Mouse (Mus musculus) hindbrain, embryonic 16.5 days (tissue): Measurements from ENCODE around the gene S100a6. TPM values are rescaled to one million over a fixed set of nuclear protein-coding genes. Genes with fewer than 3 reads are reported as not detected.
A peak's percentile ranks its signal among the peaks of the same experiment; 100 is the strongest.

Source experiments
- ATAC-seq: fragments of 200-750 bp; cut with Nextera tagmentation; 2 replicates; pipeline ENCODE4 v1.8.0; 2017; ENCODE audit warnings: moderate TSS enrichment, moderate library complexity
- H3K27ac ChIP-seq: fragments of 300-500 bp; sonication (generic); 2 replicates; pipeline ENCODE4 v1.5.1; 2014; ENCODE audit warnings: low read depth, mild to moderate bottlenecking, control low read depth, low read length, moderate library complexity
- H3K27me3 ChIP-seq: fragments of 300-500 bp; sonication (generic); replicated peaks from 2 replicates; pipeline ENCODE4 v1.6.1; 2014; ENCODE audit warnings: low read length; ENCODE audit not compliant: control insufficient read depth, insufficient read depth
- H3K36me3 ChIP-seq: fragments of 300-500 bp; sonication (generic); 2 replicates; pipeline ENCODE4 v1.6.1; 2014; ENCODE audit warnings: mild to moderate bottlenecking, low read length, moderate library complexity, mixed read lengths; ENCODE audit not compliant: control insufficient read depth, insufficient read depth
- H3K4me1 ChIP-seq: fragments of 300-500 bp; sonication (generic); 2 replicates; pipeline ENCODE4 v1.6.1; 2014; ENCODE audit warnings: low read depth, low read length; ENCODE audit not compliant: control insufficient read depth, insufficient read depth
- H3K4me2 ChIP-seq: fragments of 300-500 bp; sonication (generic); 2 replicates; pipeline ENCODE4 v1.6.1; 2014; ENCODE audit warnings: mild to moderate bottlenecking, low read length, control low read depth, moderate library complexity
- H3K4me3 ChIP-seq: fragments of 300-500 bp; sonication (generic); 2 replicates; pipeline ENCODE4 v1.5.1; 2014; ENCODE audit warnings: mild to moderate bottlenecking, low read length, control low read depth, moderate library complexity
- H3K9ac ChIP-seq: fragments of 300-500 bp; sonication (generic); 2 replicates; pipeline ENCODE4 v1.6.1; 2014; ENCODE audit warnings: low read depth, mild to moderate bottlenecking, control low read depth, low read length, moderate library complexity
- H3K9me3 ChIP-seq: fragments of 300-500 bp; sonication (generic); 2 replicates; pipeline ENCODE4 v1.6.1; 2014; ENCODE audit warnings: mild to moderate bottlenecking, low read length, moderate library complexity; ENCODE audit not compliant: control insufficient read depth
- WGBS: fragments of 180-500 bp; shearing (Covaris S2); extraction: QIAGEN DNeasy Blood & Tissue Kit; methylation state at CpG from one replicate; pipeline ENCODE4 v1.1.7; 2014; 5-methylcytosine and 5-hydroxymethylcytosine counted together
- polyA plus RNA-seq: library from polyadenylated mRNA; unstranded; fragments of >200 nt; fragmentation: Nextera tagmentation; extraction: Ambion mirVana; gene quantifications from 2 replicates; pipeline ENCODE4 v1.2.1, GENCODE M21; 2015

Gene S100a6
- polyA plus RNA-seq, 1 experiment from 2014 or later: 32.1 TPM

- H3K27me3 ChIP-seq: no peaks in the 10 kb centered on the region
- H3K36me3 ChIP-seq: no peaks in the 10 kb centered on the region
- no peak overlapping the region for H3K4me2 ChIP-seq
- H3K9ac ChIP-seq: no peak overlapping the region
- H3K4me3 ChIP-seq: no peak overlapping the region
- peaks cover 11% of the 10 kb centered on the region for H3K4me1 ChIP-seq
- 69% methylated on average over 4 of the region's 4 CpGs for WGBS
- H3K9me3 ChIP-seq: no peaks in the 10 kb centered on the region
- 0 out of 2 replicates have a peak, but pooled peaks have one; percentile 48 for ATAC-seq
- H3K27ac ChIP-seq: no peak overlapping the region
These were observed 15.1 kb downstream of the S100a6 start for GRCm38 (mm10) chr3:90627807-90628206.

DNA sequence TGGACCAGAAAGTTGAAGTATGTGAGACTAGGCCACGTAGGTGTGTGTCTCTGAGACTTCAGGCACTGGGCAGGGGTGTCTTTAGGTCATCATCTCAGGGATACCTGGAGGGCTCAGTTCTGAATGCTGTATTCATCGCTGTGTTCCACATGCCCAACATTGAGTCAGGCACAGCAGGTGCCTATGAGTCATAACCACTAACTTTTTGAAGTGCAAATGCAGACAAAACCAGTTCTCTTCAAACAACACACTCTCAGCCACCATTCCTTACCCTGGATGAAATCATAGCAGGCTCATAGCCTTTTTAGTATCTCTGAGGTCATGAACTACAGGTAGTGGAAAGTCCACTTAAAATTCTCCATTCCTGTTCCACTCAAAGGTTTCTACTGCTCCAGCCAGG lies 16.6 kb downstream of the S100a6 start:
- Histone ChIP-seq H3K4me3 (no peak overlapping the region), H3K9ac (no peak overlapping the region), H3K36me3 (no peaks in the 10 kb centered on the region), H3K4me1 (no peaks in the 10 kb centered on the region), H3K27me3 (no peaks in the 10 kb centered on the region), H3K4me2 (no peak overlapping the region), H3K27ac (no peak overlapping the region), H3K9me3 (no peaks in the 10 kb centered on the region)
- no peak for ATAC-seq
- WGBS: 88% methylated on average over 2 of the region's 2 CpGs

DNA sequence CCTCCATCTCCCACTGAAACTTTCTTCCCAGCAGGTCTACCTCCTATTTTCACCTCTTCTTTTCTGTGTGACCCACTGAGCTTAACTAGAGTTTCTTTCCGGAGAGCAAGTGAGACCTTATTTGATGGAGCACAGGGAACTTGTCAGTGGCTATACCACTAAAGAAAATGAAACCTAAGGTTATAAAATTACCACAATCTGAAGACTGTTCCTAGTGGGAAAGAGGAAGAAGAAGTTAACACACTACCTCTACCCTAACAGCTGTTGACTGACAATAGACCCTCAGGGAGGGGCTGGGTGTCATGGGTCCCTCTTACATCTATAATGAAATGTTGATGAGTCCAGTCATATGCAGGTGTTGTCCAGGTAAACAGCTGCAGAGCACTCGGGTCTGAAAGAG lies 19.3 kb downstream of the S100a6 start:
- ATAC-seq: no peak
- Histone ChIP-seq H3K4me2 (no peak overlapping the region), H3K4me1 (no peaks in the 10 kb centered on the region), H3K27ac (no peak overlapping the region), H3K27me3 (no peaks in the 10 kb centered on the region), H3K4me3 (no peak overlapping the region), H3K9ac (no peak overlapping the region), H3K9me3 (no peaks in the 10 kb centered on the region), H3K36me3 (no peaks in the 10 kb centered on the region)
- 89% methylated on average over 2 of the region's 2 CpGs for WGBS

DNA sequence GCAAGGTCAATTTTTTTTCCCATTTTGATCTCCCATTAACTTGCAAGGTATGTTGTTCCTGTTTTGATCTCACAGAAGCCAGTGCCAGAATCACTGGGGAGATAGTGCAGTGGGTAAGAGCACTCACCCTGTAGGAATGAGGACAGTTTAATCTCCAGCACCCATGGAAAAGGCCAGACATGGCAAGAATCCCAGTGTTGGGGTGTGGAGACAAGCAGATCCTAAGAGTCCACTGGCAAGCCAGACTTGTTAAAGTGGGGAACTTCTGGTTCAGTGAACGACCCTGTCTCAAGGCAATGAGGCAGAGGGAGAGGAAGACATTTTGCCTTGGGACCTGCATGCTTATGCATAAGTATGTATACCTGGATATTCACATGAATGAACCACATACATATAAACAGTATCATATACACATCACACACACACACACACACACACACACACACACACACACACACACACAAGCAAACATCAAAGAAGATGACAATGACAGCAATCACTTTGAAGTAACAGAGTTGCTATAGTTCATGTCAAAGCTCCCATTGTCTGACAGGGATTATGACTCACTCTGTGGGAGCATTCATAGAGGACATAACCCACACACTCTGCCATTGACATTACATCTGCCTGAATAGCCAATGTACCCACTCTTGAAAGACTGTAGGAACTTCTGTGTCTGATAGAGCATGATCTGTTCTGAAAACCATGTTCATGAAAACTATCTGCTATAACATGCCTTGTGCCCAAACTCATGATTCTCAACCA lies 26.0 kb downstream of the S100a6 start:
- H3K4me1 ChIP-seq: no peaks in the 10 kb centered on the region
- 79% methylated on average over 1 of the region's 1 CpGs for WGBS
- no peak for ATAC-seq
- no peaks in the 10 kb centered on the region for H3K27me3 ChIP-seq
- no peak overlapping the region for H3K9ac ChIP-seq
- no peak overlapping the region for H3K4me2 ChIP-seq
- H3K36me3 ChIP-seq: no peaks in the 10 kb centered on the region
- no peaks in the 10 kb centered on the region for H3K9me3 ChIP-seq
- H3K27ac ChIP-seq: no peak overlapping the region
- H3K4me3 ChIP-seq: no peak overlapping the region

DNA sequence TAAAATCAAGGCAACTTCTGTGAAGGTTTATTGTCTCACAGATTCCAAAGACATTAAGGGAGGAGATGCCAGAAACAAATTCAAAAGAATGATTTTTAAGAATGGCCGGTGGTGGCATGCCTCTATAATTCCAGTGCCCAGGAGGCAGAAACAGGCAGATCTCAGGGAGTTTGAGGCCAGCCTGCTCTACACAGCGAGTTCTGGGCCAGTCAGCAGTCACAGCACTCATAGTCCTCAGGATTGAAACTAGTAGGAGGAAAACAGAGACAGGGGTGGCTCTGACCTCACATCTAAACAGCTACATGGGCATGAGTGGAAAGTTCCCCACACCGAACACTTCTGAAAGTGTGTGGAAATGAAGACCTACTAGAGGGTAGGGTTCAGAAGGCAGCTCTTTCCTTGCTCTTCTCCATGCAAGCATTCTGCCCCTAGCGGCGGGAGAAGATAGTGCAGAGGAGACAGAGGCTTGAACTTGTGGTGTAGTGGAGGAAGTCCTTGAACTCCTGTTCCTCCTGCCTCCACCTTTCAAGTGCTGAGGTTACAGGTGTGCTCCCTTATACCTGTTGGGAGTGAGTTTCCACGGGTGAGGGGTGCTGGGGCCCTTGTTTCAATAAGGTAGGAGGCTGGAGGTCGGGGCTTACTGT lies 27.0 kb downstream of the S100a6 start:
- no peak for ATAC-seq
- Histone ChIP-seq H3K27me3 (no peaks in the 10 kb centered on the region), H3K4me1 (no peaks in the 10 kb centered on the region), H3K4me3 (no peak overlapping the region), H3K27ac (no peak overlapping the region), H3K4me2 (no peak overlapping the region), H3K9ac (no peak overlapping the region), H3K9me3 (no peaks in the 10 kb centered on the region), H3K36me3 (no peaks in the 10 kb centered on the region)
- 55% methylated on average over 7 of the region's 7 CpGs for WGBS

DNA sequence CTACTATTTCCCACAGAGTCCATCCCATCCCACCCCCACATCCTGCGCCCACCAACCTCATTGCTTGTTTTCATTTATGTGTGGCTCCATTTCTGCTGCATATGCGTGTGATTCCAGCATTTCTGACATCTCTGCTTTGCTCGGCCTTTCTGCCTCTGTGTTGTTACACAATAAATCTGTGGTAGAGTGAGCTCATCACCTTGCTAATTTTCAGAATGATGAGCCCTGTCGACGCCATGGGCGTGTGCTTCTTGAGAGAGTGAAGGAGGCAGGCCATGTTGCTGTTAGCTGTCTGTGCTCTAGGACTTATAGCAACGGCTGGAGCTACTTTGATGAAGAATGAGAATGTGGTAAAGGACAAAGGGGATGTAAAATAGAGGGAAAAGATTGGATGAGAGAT lies 28.3 kb downstream of the S100a6 start:
- ATAC-seq: no peak
- 86% methylated on average over 7 of the region's 7 CpGs for WGBS
- H3K4me1 ChIP-seq: no peaks in the 10 kb centered on the region

DNA sequence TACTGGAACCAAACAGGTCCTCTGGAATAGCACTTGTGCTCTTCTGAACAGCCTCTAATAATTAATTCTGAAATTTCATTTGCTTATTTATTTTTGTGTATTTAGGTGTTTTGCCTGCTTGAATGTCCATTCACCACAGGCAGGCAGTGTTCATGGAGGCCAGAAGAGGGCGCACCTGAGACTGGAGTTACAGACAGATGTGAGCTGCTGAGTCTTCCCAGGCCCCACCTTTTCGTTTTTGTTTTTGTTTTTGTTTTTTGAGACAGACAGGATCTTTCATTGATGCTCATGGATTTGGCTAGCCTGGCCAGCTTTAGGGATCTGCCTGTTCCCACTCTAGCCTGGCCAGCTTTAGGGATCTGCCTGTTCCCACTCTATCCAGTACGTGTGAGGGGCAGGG lies 31.5 kb downstream of the S100a6 start:
- H3K4me1 ChIP-seq: no peaks in the 10 kb centered on the region
- H3K9me3 ChIP-seq: no peaks in the 10 kb centered on the region
- WGBS: 51% methylated on average over 3 of the region's 3 CpGs
- H3K4me2 ChIP-seq: no peak overlapping the region
- H3K36me3 ChIP-seq: no peaks in the 10 kb centered on the region
- no peak overlapping the region for H3K4me3 ChIP-seq
- no peak overlapping the region for H3K9ac ChIP-seq
- H3K27me3 ChIP-seq: no peaks in the 10 kb centered on the region
- ATAC-seq: no peak
- H3K27ac ChIP-seq: no peak overlapping the region

More for the DNA sequence above, 28.3 kb downstream of the S100a6 start:
- Histone ChIP-seq H3K4me2 (no peak overlapping the region), H3K36me3 (no peaks in the 10 kb centered on the region), H3K9me3 (no peaks in the 10 kb centered on the region), H3K27me3 (no peaks in the 10 kb centered on the region), H3K27ac (no peak overlapping the region), H3K4me3 (no peak overlapping the region), H3K9ac (no peak overlapping the region)

GRCm38 (mm10) chr3:90647291-90647690 lies 34.6 kb downstream of the S100a6 start:
- ATAC-seq: no peak
- Histone ChIP-seq H3K4me3 (no peak overlapping the region), H3K36me3 (no peaks in the 10 kb centered on the region), H3K4me1 (no peaks in the 10 kb centered on the region), H3K9me3 (no peaks in the 10 kb centered on the region), H3K27ac (no peak overlapping the region), H3K27me3 (no peaks in the 10 kb centered on the region), H3K9ac (no peak overlapping the region), H3K4me2 (no peak overlapping the region)
- WGBS: 81% methylated on average over 1 of the region's 1 CpGs

GRCm38 (mm10) chr3:90648981-90649380 lies 36.3 kb downstream of the S100a6 start:
- no peaks in the 10 kb centered on the region for H3K36me3 ChIP-seq
- H3K4me2 ChIP-seq: no peak overlapping the region
- peaks cover under 1% of the 10 kb centered on the region; the same call in 1 of the 2 replicates for H3K27me3 ChIP-seq

More at GRCm38 (mm10) chr3:90648981-90649380, 36.3 kb downstream of the S100a6 start:
- Histone ChIP-seq H3K27ac (no peak overlapping the region), H3K9me3 (no peaks in the 10 kb centered on the region), H3K4me1 (no peaks in the 10 kb centered on the region), H3K9ac (no peak overlapping the region), H3K4me3 (no peak overlapping the region)
- ATAC-seq: no peak
